Mouse (Mus musculus) ovary, postnatal 10 days (tissue): ENCODE results near the gene Sim1.

Experiments used
- DNase-seq: peaks from one replicate; pipeline ENCODE4 v3.0.0; 2022; ENCODE audit warnings: low spot score

Gene Sim1

DNA sequence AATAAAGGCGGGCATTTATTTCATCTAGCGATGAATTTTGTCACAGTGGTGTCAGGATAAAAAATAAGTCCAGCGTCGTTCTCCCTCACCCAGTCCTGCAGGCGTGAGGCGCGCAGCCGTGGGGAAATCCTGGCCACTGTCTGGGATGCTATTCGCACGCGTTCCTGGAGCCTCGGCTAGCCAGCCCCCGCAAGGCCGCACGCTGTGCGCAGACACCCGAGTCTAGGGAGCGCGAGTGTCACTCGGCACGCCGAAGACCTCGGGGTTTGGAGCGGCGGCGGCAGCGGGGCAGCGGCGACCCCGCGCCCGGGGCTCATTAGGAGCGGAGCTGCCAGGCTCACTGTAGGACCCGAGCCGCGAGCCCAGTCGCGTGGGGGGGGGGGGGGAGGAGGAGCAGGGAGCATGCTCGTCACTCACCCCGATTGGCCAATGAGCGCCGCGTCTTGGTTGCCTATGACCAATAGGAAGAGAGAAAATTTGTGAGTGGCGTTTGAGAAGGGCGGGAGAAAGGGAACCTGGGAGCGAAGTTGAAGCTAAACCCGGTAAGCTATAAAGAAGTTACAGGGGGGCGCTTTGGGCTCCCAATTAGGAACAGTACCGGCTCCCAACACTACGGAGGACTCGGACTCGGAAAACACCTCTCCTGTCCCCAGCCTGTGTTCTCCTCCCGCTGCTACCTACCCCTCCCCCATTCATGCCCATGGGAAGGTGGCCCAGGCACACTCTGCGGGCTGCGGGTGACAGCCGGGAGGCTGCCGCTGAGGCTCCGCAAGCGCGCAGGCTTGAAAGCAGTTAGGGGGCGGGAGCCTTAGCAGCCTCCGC, at the start of gene Sim1:
TSS of gene Sim1 (plus strand) at position 585 of the 822 bp plus-strand sequence.
- no peak for DNase-seq

DNA sequence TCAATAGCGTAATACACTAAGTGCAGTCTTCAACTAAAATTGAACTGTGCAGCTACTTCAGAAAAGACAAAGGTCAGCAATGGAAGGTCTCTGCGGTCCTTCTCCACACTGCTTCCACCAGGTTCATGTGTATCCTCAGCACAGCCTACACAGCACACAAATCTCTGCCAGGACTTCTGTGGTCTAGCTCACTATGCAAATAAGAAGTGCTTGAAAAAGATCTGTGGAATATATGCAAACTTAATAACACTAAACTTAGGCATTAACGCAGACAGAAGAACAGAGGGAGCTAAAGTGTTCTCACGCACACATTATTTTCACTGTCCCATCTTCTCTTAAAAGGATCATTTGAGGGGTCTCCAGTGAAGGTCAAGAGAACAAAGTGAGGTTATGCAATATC, 26.4 kb upstream of the Sim1 start:
- no peak for DNase-seq

DNA sequence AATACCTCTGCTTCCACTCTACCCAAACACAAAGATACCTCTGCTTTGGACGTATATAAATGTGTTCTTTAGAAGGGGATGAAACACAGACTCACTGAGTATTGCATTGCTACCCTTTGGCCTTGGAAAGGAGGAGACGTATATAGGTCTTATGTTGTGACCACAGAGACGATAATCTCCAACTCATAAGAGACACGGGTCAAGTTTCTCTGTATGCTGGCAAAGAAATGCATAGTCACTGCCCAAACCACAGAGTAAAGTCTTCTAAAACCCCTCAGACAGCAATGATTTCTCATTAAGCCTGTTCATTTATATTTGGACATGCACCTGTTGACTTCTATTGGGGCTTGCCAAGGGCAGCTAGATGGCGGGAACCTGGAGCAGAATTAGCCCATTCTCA, 17.6 kb upstream of the Sim1 start:
- no peak for DNase-seq

DNA sequence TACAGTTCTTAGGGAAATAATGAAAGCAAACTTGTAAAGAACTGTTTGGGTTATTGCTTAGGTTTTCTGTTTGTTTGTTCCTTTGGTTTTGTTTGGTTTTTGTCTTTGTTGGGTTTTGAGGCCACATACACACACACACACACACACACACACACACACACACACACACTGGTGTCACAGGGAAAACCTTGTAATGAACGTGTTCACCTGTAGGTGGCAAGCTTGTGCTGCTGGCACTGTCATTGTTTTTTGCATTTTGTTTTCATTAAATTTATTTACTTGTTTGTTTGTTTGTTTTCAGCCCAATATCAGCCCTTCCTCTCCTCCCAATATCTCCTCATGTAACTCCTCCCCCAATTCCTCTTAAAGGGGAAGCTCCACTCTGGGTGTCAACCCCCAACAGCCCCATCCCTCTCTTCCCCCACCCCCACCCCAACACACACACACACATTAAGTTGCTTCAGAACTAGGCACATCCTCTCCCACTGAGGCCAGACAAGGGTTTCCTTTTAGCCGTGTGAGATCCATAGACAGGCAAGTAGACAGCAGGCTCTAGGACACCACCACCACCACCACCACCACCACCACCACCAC, 13.0 kb upstream of the Sim1 start:
- no peak for DNase-seq

DNA sequence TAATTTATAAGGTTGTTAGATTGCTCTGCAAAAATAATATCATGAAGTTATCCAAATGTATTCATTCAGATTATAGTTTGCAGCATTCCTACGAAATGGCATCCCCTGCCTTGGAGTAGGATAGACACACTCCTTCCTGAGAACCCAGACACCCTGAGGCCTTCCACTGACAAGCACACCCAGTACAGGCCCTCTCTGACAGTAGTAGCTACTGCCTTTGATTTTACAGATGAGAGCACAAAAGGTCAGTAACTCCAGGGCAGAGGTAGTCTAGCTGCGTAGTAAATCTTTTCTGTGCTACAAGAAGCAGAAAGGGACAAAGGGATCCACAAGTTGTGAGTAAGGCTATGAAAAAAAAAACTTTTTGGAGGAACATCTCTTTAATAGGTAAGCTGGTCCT, 12.2 kb upstream of the Sim1 start:
- DNase-seq: no peak

DNA sequence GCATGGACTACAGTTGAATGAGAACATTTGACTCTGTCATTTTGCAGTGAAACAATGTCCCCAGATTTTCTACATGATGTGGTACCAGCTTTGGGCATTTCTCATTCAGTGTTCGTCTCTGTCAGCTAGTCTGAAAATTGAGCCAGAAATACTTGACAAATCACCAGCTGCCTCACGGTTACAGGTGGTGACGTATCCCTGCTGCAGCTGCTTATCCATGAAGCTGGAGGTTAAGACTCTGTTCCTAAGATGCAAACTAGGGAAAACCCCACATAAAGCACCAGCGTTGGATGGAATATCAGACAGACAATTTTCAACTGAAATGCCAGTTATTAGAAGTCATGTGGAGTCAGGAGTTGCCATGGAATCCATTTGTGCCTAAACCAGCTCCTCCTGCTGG, 8.2 kb upstream of the Sim1 start:
- DNase-seq: no peak

DNA sequence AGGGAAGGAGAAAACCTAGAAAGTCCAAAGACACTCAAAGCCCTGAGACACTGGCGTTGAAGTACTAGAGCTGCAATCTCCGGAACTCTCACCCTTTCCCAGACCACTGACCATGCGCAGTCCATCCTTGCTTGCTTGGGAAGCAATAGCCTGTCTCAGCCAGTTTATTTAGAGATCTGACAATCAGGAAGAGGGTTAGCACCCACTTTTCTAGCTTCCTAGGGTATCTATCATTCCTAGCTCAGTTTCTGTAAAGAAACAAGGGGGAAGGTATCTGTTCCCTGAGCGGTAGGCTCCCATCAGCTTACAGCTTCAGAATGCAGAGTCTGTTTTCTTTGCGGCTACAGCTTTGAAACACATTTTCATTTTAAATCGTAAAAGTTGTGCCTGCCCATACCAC, 3.9 kb upstream of the Sim1 start:
- no peak for DNase-seq

DNA sequence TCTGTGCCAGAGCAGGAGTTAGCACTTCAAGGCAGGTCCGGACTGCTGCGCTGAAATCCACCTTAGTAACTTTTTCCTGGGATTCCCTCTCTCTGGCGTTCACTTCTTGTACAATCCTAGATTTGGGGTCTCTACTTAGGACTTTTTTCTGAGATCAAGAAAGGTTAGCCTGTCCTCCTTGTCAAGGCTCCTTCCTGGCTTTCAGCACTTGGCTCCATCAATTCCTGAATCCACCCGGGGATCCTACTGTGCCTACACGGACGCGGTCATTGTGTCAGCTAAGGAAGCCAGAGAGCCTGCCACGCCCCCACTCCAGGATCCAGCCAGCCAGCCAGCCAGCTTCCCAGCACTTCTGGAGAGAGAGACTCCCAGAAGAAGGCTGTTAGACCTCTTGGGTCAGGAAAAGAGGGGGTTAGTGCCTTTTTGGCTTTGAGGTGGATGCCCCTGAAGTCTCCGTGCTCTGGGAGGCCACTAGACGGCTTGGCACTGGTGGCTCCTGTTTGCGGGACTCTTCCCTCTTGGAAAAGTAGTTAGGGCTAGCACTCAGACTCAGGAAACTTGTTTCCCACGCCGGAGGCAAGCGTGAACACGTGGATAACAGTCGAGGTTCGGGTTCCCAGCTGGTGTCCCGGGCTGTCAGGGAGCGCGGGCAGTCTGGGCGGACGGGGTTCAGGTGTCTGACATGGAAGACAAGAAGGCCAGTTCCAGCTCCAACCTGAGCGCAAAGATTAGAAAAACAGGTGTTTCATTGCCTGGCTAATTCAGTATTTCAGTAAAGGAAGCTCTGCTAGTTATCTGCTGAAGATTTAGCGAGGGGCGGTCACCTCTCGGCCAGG, 2.5 kb upstream of the Sim1 start:
- DNase-seq: no peak

DNA sequence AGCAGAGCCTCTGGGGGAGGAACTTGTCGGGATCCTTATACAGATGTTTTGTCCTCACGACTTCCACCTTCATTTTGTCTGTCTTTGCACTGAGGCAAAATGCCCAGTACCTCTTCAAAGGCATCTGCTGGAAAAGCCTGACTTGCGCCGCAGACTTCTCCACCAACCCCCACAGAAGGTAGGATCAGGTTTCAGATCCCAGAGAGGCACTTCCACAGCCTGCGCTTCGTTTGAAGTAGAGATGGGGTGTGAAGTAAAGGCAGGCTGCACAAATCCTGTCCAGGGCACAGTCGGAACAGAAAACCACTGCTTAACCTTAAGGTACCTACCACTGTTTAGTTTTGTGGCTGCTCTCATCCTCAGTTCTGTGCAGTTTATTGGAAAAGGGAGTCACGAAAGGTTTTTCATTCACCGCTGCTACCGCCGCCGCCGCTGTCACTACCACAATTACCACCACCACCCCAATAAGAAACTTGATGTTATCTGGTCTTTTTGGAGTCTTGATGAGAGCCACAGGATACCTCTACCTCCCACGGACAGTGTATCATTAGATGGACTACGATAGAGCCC, 1.7 kb upstream of the Sim1 start:
- no peak for DNase-seq

DNA sequence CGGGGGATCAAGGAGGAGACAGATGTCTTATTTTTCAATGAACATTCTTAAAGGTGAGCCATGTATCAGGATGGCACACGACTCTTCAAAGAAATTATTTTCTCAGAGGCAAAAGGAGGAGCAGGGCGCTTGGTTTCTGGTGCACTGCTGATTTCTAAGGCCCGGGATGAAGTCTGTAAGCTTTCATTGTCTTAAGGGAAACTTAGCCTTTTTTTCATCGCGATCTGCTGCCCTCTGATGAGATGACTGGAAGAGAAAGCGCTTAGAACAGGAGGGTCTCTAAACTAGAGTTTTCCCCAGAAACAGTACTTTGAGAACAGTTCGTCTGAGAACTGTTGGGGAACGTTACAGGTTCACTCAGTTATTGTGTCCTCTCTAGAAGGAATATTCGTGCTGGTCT, 1.0 kb upstream of the Sim1 start:
- no peak for DNase-seq

DNA sequence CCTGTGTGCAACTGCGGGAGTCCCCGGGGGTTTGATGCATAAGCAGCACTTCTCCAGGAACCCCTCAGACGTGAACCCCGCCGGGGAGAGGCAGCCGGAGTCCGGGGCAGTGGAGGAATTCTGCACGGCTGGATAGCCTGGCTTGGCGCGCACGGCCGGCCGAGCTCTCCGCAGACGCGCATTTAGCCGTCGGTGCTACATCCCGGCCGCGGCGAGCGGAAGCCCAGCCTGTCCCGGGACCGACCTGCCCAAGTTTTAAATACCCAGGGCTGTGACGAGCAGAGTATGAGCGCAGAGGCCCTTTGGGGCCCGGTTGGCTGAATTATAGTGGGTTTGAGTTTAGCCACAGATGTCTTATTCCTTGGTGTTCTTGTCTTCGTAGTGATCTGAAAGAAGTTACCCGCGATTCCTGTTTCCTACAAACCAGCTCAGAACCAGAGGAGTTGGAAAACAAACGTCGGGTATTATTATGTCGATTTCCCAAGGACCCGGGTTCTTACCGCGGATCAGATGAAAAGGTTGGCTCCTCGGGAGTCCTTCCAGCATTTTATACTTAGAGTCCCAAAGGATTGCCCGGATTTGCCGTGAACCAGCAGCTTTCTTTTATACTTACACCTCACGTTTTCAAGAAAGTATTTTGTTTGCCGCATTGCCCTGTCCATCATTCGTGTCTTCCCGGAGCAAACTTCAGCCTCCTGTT, 687 bp downstream of the Sim1 start:
- DNase-seq: no peak

DNA sequence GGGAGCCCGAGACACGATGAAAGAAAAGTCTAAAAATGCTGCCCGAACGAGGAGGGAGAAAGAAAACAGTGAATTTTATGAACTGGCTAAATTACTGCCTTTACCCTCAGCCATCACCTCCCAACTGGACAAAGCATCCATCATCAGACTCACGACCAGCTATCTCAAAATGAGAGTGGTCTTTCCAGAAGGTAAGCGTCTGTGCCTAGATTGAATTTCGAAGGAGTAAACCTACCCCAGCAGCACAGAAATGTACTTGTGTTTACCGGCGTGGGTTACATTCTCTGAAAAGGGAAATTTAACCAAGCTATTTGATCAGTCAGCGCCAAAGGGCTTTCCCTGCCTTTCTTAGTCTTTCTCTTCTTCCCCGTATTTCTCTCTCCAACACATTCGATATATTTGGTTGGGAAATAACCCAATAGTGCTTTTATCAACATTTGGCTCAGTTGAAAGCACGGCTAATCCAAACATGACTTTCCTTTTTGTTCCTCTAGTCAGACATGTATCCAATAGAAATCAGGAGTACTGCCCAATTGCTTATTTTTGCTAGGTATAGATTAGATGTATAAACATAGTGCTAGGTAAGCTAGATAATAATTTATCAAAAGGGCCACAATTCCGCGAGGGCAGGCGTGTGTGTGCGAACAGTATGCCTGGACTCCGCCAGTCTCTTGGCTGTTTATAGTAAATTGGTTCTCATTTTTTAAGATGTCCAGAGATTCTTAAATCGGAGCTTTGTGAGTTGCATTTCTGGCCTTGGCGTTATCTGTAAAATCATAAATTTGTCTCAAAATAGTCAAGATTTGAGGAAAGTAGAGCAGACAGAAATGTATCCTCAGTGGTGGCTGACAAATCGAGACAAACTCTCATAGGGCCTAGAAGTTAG, 1.6 kb downstream of the Sim1 start:
- no peak for DNase-seq

DNA sequence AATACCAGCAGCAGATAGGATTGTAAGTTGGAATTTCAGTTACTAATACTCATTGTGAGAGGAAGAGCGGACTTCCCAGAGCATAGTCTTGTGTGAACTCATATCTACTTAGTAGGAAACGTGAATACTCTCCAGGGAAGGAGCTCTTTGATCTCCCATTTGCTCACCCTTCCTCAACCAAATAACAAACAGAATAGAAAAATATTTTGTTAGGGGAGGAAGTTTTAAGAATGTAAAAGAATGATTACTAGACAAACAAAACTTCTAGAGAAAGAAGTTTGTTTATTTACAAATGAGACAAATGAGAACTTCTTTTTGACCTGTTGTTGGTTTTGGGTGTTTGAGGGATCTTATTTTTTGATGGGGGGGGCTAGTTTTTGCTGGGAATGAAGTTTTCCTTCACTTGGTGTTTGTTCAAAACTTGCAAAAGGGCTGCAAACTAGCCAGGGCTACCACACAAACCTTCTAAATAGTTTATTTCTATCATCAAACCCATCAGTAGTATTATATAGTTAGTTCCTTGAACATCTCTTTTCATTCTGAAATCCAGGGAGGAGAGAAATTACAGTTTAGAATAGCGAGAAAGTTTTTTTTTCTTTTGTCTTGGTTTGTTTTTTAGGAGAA, 2.3 kb downstream of the Sim1 start:
- DNase-seq: no peak

DNA sequence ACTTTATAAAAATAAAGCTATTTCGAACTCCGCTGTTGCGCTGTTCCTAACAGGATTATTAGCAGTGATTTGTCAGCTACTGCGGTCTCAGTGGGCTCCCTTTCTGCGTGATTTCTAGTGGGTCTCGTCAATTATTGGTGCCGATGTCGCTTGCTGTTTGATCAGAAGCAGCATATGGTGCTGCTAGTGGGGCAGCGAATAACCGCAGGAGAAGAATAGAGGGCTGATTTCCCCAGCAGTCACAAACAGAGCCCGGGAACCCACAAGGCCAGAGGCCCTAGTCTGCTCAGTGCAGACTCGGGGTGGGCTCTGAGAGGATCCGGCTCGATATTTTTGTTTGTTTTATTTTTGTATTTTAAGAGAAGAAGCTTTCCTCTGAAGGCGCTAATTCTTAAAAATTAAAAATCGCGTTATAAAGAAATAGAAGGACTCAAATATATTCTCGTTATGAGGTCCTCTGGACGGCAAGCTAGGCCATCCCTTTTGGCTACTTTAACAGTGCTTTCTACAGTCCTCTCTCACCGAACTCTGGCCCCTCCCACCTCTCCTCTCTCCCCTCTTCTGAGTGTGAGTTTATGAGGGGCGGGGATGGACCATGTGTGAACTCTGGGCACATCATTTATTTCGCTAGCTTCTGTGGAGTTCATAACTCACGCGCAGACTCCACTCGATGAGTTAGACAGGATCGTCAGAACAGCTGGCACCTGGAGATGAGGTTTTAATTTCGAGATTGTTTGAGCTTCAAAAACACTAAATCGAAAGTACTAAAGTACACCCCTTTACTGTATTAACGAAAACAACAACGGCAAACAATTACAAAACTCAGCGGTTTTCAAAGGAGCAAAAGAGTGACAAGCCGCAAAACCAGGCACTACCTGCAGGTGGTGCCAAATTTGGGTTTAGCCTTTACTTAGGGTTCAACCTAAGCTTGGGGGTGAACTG, 3.2 kb downstream of the Sim1 start:
- DNase-seq: no peak

DNA sequence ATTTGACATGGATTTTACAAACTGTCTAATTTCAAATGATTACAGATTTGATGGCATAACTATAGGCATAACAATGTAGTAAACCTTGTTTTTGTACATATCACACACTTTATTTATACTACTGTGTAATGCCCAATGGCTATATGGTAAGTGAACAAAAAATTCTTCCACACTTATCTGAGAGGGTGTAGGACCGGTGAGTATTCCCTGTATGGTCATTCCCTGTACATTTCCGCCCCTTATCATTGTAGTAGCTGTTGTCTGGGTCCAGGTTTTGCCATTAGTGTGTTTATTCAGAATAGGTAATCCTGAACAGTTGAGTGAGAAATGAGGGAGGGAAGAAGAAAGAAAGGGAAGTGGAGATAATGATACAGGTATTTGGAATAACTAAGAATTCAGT, 4.1 kb downstream of the Sim1 start:
- DNase-seq: no peak

DNA sequence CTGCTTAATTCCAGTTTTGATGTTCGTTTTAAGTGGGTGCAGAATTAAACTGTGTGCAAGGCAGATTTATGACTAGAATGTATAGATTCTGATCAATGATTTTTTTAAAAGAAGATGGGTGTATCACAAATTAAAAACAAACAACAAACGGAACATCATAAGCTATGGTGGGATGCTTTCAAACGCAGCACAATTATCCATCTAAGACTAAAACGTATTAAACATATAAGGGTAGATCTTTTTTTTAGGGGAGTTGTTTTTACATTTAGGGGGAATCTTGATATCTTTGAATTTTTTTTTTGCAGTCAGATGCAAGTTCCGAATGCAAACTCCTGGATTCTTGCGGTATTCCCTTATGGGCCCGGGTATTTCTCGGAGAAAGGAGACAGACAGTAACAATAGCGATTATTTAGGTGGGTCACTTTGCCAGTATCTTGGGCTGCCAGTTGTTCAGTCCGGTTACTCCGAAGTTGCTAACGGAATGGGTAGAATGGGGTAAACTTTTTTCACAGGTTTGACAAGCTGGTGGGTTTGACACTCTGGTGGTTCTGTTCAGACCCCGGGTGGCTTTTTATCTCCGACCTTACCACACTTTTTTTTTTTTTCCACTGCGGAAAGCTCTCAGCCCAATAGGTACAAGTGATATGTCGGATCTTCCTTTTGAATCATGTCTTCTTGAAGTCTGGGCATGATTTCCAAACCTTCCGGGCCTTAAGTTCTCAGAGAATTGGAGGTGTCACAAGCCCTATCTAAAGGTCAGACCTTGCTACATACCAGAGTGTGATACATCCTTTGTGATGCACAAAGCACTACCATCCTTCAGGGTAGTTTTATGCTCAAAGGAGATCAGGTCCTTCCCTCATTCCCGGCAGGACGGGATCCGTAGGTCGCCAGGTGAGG, 5.5 kb downstream of the Sim1 start:
- DNase-seq: no peak

DNA sequence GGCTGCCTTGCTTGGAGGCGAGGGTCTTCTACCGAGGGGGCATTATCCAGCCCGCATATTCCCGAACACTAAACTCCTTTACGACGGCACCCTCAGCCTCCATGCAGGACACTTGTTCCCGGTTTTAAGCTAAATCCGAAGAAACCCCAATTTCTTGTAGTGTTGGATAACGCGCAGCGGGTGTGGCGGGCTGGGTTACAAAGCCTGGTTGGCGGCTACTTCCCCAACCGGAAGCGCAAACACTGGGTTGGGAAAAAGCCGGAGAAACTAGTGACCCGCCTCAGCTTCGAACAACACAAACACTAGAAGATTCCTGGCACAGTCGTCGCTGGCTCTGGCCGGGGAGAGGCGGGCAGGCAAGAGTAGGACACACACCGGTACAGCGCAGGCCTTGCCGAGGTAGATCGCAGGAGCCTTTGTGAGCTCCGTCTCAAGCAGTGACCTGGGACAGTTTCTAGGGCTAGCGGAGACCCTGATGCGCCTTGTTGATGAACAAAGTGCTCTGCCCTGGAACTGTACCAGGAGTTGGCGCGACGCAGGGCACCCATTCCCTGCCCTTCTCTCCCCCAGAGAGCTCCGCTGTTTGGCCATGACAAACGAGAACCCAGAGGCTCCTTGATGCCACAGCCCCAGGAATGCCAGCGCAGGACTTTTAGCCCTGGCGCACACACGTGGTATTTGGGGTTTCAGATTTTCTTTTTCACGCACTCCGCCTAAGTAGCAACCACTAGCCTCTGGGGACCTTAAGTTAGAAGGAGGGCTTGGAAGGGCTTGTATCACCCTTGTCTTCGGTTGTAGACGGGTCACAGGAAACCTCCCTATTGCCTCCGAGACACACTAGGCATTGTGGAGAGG, 6.4 kb downstream of the Sim1 start:
- DNase-seq: no peak
